Mouse (Mus musculus) erythroblast, embryonic 14.5 days (primary cell): ENCODE measurements around the gene Veph1.

Source experiments
- GATA1 ChIP-seq: IDR thresholded peaks from 2 replicates; pipeline ENCODE4 v1.6.1; 2012; ENCODE audit warnings: low read length, inconsistent platforms, mixed read lengths
- TAL1 ChIP-seq: IDR thresholded peaks from 3 replicates; pipeline ENCODE4 v1.6.1; 2012; ENCODE audit warnings: low read length, inconsistent platforms, mixed read lengths

DNA sequence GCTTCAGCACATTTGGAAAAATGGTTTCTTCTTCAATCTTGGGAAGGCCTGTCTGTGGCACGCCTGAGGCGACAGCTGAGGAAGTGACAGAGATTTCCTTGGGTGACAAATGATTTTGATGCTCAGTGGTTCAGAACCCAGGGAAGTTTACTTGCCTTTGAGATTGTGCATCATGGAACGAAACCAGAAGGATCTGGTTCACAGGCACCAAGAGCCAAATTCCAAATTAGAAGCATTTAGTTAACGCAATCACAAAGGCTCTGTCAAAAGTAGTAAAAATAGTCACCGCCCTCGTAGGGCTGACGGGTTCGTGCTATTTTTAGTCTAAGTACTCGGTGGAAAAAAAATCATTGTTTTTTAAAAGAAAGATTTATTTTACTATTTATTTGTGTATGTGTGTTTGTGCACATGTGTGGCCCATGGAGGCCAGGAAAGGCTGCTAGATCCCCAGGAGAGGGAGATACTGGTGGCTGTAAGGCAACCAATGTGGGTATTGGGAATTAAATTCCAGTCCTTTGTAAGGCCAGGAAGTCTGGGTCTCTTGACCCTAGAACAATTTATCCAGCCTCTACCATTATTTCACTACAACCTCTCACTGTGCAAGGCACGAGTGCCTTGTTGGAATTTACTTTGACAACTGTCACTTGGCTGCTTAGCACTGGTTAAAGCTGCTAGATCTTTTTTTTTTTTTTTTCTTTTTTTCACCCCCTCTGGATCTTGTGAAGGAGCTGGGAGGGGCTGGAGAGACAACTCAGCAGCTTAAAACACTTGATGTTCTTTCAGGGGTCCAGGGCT is 246.3 kb downstream of the Veph1 start:
- no peak for TF ChIP-seq GATA1
- no peak for TF ChIP-seq TAL1
